Mouse (Mus musculus) cortical plate, adult 2 months (tissue): ENCODE measurements around the gene Nedd9.

ENCODE experiments used
- CTCF ChIP-seq: fragments of 200-500 bp; IDR thresholded peaks from 2 replicates; pipeline ENCODE4 v1.5.1; 2011; ENCODE audit warnings: mild to moderate bottlenecking, control low read depth, low read length; ENCODE audit not compliant: insufficient read depth; ENCODE audit errors: extremely low read depth
- POLR2A ChIP-seq: fragments of 200-500 bp; IDR thresholded peaks from 2 replicates; pipeline ENCODE4 v1.6.1; 2011; ENCODE audit warnings: mild to moderate bottlenecking, low read length, control low read depth; ENCODE audit not compliant: insufficient read depth; ENCODE audit errors: extremely low read depth

GRCm38 (mm10) chr13:41468277-41468676, 18.9 kb downstream of the Nedd9 start:
- TF ChIP-seq POLR2A (no peak), CTCF (no peak)
